Mouse (Mus musculus): ENCODE measurements at regions not wholly inside any gene's neighbourhood (a gene's known extent, or its start where the extent isn't known, plus 50 kb on each side); places are given as distances from the start of the nearest gene placed in this dataset.

GRCm38 (mm10) chr10:43710886-43711256 is 132.8 kb downstream of the Cd24a start:
- DNase-seq (ENCODE audit: low spot score) = no peak

- no peak for DNase-seq (ENCODE audit: low spot score)
These were observed 134.6 kb downstream of the Cd24a start for GRCm38 (mm10) chr10:43712657-43713056.

- DNase-seq (ENCODE audit: low spot score) = no peak
These were observed 140.7 kb downstream of the Cd24a start for GRCm38 (mm10) chr10:43718768-43719167.

GRCm38 (mm10) chr10:43721356-43721755 is 143.3 kb downstream of the Cd24a start:
- no peak for DNase-seq (ENCODE audit: low spot score)

- DNase-seq (ENCODE audit: low spot score) = no peak
These were observed 144.1 kb downstream of the Cd24a start for GRCm38 (mm10) chr10:43722164-43722563.

GRCm38 (mm10) chr10:43722711-43723614 is 144.9 kb downstream of the Cd24a start:
- no peak for DNase-seq (ENCODE audit: low spot score)

GRCm38 (mm10) chr10:43723615-43723937 is 145.5 kb downstream of the Cd24a start:
- no peak for DNase-seq (ENCODE audit: low spot score)

- no peak for DNase-seq (ENCODE audit: low spot score)
These were observed 149.7 kb downstream of the Cd24a start for GRCm38 (mm10) chr10:43727746-43728145.

- no peak for DNase-seq (ENCODE audit: low spot score)
These were observed 151.1 kb downstream of the Cd24a start for GRCm38 (mm10) chr10:43729184-43729583.

- no peak for DNase-seq (ENCODE audit: low spot score)
These were observed 155.7 kb downstream of the Cd24a start for GRCm38 (mm10) chr10:43733618-43734415.

GRCm38 (mm10) chr10:43739181-43739580 is 161.1 kb downstream of the Cd24a start:
- no peak for DNase-seq (ENCODE audit: low spot score)

- no peak for DNase-seq (ENCODE audit: low spot score)
These were observed 161.6 kb downstream of the Cd24a start for GRCm38 (mm10) chr10:43739718-43740117.

- no peak for DNase-seq (ENCODE audit: low spot score)
These were observed 161.2 kb downstream of the Qrsl1 start for GRCm38 (mm10) chr10:43740204-43740865.

GRCm38 (mm10) chr10:43741361-43742084 is 160.0 kb downstream of the Qrsl1 start:
- no peak for DNase-seq (ENCODE audit: low spot score)

GRCm38 (mm10) chr10:43742085-43743054 is 159.2 kb downstream of the Qrsl1 start:
- DNase-seq (ENCODE audit: low spot score) = no peak

- no peak for DNase-seq (ENCODE audit: low spot score)
These were observed 158.1 kb downstream of the Qrsl1 start for GRCm38 (mm10) chr10:43743188-43744120.

GRCm38 (mm10) chr10:43745931-43746630 is 155.5 kb downstream of the Qrsl1 start:
- DNase-seq (ENCODE audit: low spot score) = no peak

GRCm38 (mm10) chr10:43746631-43747001 is 154.9 kb downstream of the Qrsl1 start:
- DNase-seq (ENCODE audit: low spot score) = no peak

GRCm38 (mm10) chr10:43747541-43747940 is 154.0 kb downstream of the Qrsl1 start:
- DNase-seq (ENCODE audit: low spot score) = no peak

Measured in left cerebral cortex, adult 11 months (tissue).